Mouse (Mus musculus): Measurements from ENCODE around the gene Polr2b. TPM values are rescaled to one million over a fixed set of nuclear protein-coding genes. Genes with fewer than 3 reads are reported as not detected.

Polr2b gene
- polyA plus RNA-seq, 1 experiment from 2014 or later, result 58.7 TPM

Small RNA genes within 50 kb of the gene (microRNA-seq; reads per million reads assigned to microRNA genes)
- not detected for gene Mir5098

Other genes with a start within 250 kb of the Polr2b start
- gene Hopx, start 195.0 kb upstream of the Polr2b start, polyA plus RNA-seq (2014; fragmentation: Nextera tagmentation; extraction: Ambion mirVana), result 16.2 and 29.3 TPM in 2 replicates
- 3.7 and 6.0 TPM in 2 replicates for gene Spink2, start 98.7 kb upstream of the Polr2b start, polyA plus RNA-seq (2014; fragmentation: Nextera tagmentation; extraction: Ambion mirVana)
- 5.2 and 8.1 TPM in 2 replicates for gene Rest, start 44.7 kb upstream of the Polr2b start, polyA plus RNA-seq (2014; fragmentation: Nextera tagmentation; extraction: Ambion mirVana)
- gene Noa1, start 63 bp upstream of the Polr2b start, polyA plus RNA-seq (2014; fragmentation: Nextera tagmentation; extraction: Ambion mirVana), result 32.1 and 36.6 TPM in 2 replicates
- gene Igfbp7, start 97.9 kb downstream of the Polr2b start, polyA plus RNA-seq (2014; fragmentation: Nextera tagmentation; extraction: Ambion mirVana), result 52.8 and 54.2 TPM in 2 replicates

Data from neural tube, embryonic 14.5 days (tissue).